Mouse (Mus musculus): ENCODE measurements around the gene Pfdn6. TPM values are rescaled to one million over a fixed set of nuclear protein-coding genes. Genes with fewer than 3 reads are reported as not detected.

Gene Pfdn6
- total and polyA plus RNA-seq, 2 experiments from 2014 or later: 47.9 to 185 TPM

GRCm38 (mm10) chr17:33913264-33913663 is 26.9 kb downstream of the Pfdn6 start:
- no peak for ATAC-seq (ENCODE audit: low FRiP score)
- no peak for TF ChIP-seq CTCF (IDR thresholded peaks at IDR 0.05)

DNA sequence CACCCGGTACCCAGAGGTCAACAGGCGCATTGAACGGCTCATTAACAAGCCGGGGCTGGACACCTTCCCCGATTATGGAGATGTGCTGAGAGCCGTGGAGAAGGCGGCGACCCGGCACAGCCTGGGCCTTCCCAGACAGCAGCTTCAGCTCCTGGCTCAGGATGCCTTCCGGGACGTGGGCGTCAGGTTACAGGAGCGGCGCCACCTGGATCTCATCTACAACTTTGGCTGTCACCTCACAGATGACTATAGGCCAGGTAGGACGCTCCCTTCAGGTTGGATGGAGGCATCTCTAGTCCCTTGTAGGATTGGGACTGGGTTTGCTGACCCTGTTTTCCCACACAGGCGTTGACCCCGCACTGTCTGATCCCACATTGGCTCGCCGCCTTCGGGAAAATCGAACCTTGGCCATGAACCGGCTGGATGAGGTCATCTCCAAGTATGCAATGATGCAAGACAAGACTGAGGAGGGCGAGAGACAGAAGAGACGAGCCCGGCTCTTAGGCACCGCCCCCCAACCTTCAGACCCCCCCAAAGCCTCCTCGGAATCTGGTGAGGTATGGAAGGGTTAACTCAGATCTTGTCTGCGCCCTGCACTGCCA is 28.2 kb downstream of the Pfdn6 start:
- Histone ChIP-seq H3K27ac (ENCODE audit: low read depth, low read length) (no peak overlapping the region), H3K4me1 (ENCODE audit: insufficient read depth, low read length) (peaks cover 5% of the 10 kb centered on the region; the same call in 1 of the 2 replicates), H3K4me2 (ENCODE audit: low read depth, low read length, poor library complexity, severe bottlenecking) (no peak overlapping the region), H3K9ac (replicated peaks; ENCODE audit: low read length, poor library complexity, severe bottlenecking) (no peak overlapping the region), H3K36me3 (ENCODE audit: insufficient read depth, low read length) (peaks cover 27% of the 10 kb centered on the region), H3K9me3 (ENCODE audit: low read length) (no peaks in the 10 kb centered on the region), H3K4me3 (ENCODE audit: low read depth, low read length) (no peak overlapping the region), H3K27me3 (ENCODE audit: insufficient read depth, low read length) (no peaks in the 10 kb centered on the region)
- 90% methylated on average over 28 of the region's 28 CpGs for WGBS
- no peak for TF ChIP-seq CTCF (IDR thresholded peaks at IDR 0.05)
- no peak for DNase-seq (ENCODE audit: low spot score)
- no peak for ATAC-seq (ENCODE audit: low FRiP score)

More at GRCm38 (mm10) chr17:33913264-33913663, 26.9 kb downstream of the Pfdn6 start:
- H3K4me1 ChIP-seq (ENCODE audit: insufficient read depth, low read length): peaks cover 5% of the 10 kb centered on the region; the same call in 1 of the 2 replicates
- H3K9ac ChIP-seq (replicated peaks; ENCODE audit: low read length, poor library complexity, severe bottlenecking): no peak overlapping the region
- DNase-seq (ENCODE audit: low spot score): no peak
- 92% methylated on average over 10 of the region's 10 CpGs for WGBS
- no peak overlapping the region for H3K4me2 ChIP-seq (ENCODE audit: low read depth, low read length, poor library complexity, severe bottlenecking)
- H3K27ac ChIP-seq (ENCODE audit: low read depth, low read length): no peak overlapping the region
- no peak overlapping the region for H3K4me3 ChIP-seq (ENCODE audit: low read depth, low read length)
- no peaks in the 10 kb centered on the region for H3K9me3 ChIP-seq (ENCODE audit: low read length)
- no peaks in the 10 kb centered on the region for H3K27me3 ChIP-seq (ENCODE audit: insufficient read depth, low read length)
- H3K36me3 ChIP-seq (ENCODE audit: insufficient read depth, low read length): peaks cover 27% of the 10 kb centered on the region

DNA sequence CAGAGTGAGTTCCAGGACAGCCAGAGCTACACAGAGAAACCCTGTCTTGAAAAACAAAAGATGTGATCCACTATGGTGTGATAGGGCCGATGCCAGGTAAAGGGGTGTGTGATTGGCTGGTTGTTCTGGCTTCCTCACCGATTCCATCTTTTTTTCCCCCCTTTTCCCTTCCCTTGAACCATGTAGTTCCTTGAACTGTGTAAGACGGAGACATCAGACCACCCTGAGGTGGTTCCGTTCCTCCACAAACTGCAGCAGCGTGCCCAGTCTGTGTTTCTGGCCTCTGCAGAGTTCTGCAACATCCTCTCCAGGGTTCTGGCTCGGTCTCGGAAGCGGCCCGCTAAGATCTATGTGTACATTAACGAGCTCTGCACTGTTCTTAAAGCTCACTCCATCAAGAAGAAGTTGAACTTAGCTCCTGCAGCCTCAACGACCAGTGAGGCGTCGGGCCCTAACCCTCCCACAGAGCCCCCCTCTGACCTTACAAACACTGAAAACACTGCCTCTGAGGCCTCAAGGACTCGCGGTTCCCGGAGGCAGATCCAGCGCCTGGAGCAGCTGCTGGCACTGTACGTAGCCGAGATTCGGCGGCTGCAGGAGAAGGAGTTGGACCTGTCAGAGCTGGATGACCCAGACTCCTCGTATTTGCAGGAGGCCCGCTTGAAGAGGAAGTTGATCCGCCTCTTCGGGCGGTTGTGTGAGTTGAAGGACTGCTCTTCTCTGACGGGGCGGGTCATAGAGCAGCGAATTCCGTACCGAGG is 28.9 kb downstream of the Pfdn6 start:
- Histone ChIP-seq H3K27ac (ENCODE audit: low read depth, low read length) (no peak overlapping the region), H3K9ac (replicated peaks; ENCODE audit: low read length, poor library complexity, severe bottlenecking) (no peak overlapping the region), H3K9me3 (ENCODE audit: low read length) (no peaks in the 10 kb centered on the region), H3K27me3 (ENCODE audit: insufficient read depth, low read length) (no peaks in the 10 kb centered on the region), H3K4me1 (ENCODE audit: insufficient read depth, low read length) (peaks cover 5% of the 10 kb centered on the region; the same call in 1 of the 2 replicates), H3K36me3 (ENCODE audit: insufficient read depth, low read length) (peaks cover 27% of the 10 kb centered on the region), H3K4me3 (ENCODE audit: low read depth, low read length) (no peak overlapping the region), H3K4me2 (ENCODE audit: low read depth, low read length, poor library complexity, severe bottlenecking) (no peak overlapping the region)
- DNase-seq (ENCODE audit: low spot score): no peak
- no peak for TF ChIP-seq CTCF (IDR thresholded peaks at IDR 0.05)
- ATAC-seq (ENCODE audit: low FRiP score): no peak
- 92% methylated on average over 31 of the region's 31 CpGs for WGBS

GRCm38 (mm10) chr17:33910346-33911051 is 29.6 kb downstream of the Pfdn6 start:
- no peaks in the 10 kb centered on the region for H3K9me3 ChIP-seq (ENCODE audit: low read length)
- 56% methylated on average over 11 of the region's 11 CpGs for WGBS
- H3K36me3 ChIP-seq (ENCODE audit: insufficient read depth, low read length): peaks cover 27% of the 10 kb centered on the region
- no peak for DNase-seq (ENCODE audit: low spot score)
- peak; percentile 46 for TF ChIP-seq CTCF (IDR thresholded peaks at IDR 0.05)
- H3K9ac ChIP-seq (replicated peaks; ENCODE audit: low read length, poor library complexity, severe bottlenecking): peak overlapping the region; percentile 58; the same call in 1 of the 2 replicates
- ATAC-seq (ENCODE audit: low FRiP score): no peak
- peaks cover 5% of the 10 kb centered on the region; the same call in 1 of the 2 replicates for H3K4me1 ChIP-seq (ENCODE audit: insufficient read depth, low read length)
- peak overlapping the region; percentile 92 for H3K4me2 ChIP-seq (ENCODE audit: low read depth, low read length, poor library complexity, severe bottlenecking)
- no peak overlapping the region; the same call in 1 of the 2 replicates for H3K27ac ChIP-seq (ENCODE audit: low read depth, low read length)
- H3K27me3 ChIP-seq (ENCODE audit: insufficient read depth, low read length): no peaks in the 10 kb centered on the region
- H3K4me3 ChIP-seq (ENCODE audit: low read depth, low read length): peak overlapping the region; percentile 52

GRCm38 (mm10) chr17:33909869-33910250 is 30.3 kb downstream of the Pfdn6 start:
- Histone ChIP-seq H3K4me2 (ENCODE audit: low read depth, low read length, poor library complexity, severe bottlenecking) (peak overlapping the region; percentile 92), H3K27ac (ENCODE audit: low read depth, low read length) (peak overlapping the region; percentile 62), H3K4me3 (ENCODE audit: low read depth, low read length) (peak overlapping the region; percentile 52), H3K36me3 (ENCODE audit: insufficient read depth, low read length) (peaks cover 27% of the 10 kb centered on the region), H3K9me3 (ENCODE audit: low read length) (no peaks in the 10 kb centered on the region), H3K9ac (replicated peaks; ENCODE audit: low read length, poor library complexity, severe bottlenecking) (peak overlapping the region; percentile 58), H3K27me3 (ENCODE audit: insufficient read depth, low read length) (no peaks in the 10 kb centered on the region), H3K4me1 (ENCODE audit: insufficient read depth, low read length) (peaks cover 5% of the 10 kb centered on the region; the same call in 1 of the 2 replicates)
- under 1% methylated on average over 14 of the region's 14 CpGs for WGBS
- ATAC-seq (ENCODE audit: low FRiP score) (peak; percentile 1), DNase-seq (ENCODE audit: low spot score) (peak; percentile 21)
- no peak for TF ChIP-seq CTCF (IDR thresholded peaks at IDR 0.05)

Data from midbrain, postnatal 0 days (tissue).